In genomic region chr17:85486585-85487480, GRCm38 (mm10) we compare ENCODE assay signal across 8 mouse cellular contexts.
DNase-seq lines count a peak whose midpoint lies in the region; ATAC-seq and TF ChIP-seq lines count a peak whose summit lies in the region.

No protein-coding gene starts in this region.

- H3K4me3 ChIP-seq in kidney, postnatal 0 days (replicated peaks; ENCODE audit: low read depth, low read length): no peak overlapping the region
- H3K4me3 ChIP-seq in embryonic facial prominence, embryonic 10.5 days: peak overlapping the region; percentile 53
- peak overlapping the region; percentile 26 for H3K4me3 ChIP-seq in intestine, embryonic 16.5 days (ENCODE audit: low read length)
- H3K4me3 ChIP-seq in lung, postnatal 0 days (ENCODE audit: low read depth, low read length): no peak overlapping the region

- 2% methylated on average over 52 of the region's 52 CpGs for WGBS in kidney, postnatal 0 days
- WGBS in embryonic facial prominence, embryonic 10.5 days: 1% methylated on average over 52 of the region's 52 CpGs
- 5% methylated on average over 52 of the region's 52 CpGs for WGBS in intestine, embryonic 16.5 days
- 3% methylated on average over 52 of the region's 52 CpGs for WGBS in lung, postnatal 0 days

- no peak for TF ChIP-seq CTCF in kidney, postnatal 0 days (IDR thresholded peaks at IDR 0.05; ENCODE audit: low read depth)
- TF ChIP-seq CTCF in lung, postnatal 0 days (IDR thresholded peaks at IDR 0.05): no peak

- no peaks in the 10 kb centered on the region for H3K36me3 ChIP-seq in kidney, postnatal 0 days (ENCODE audit: insufficient read depth, low read length)
- H3K36me3 ChIP-seq in embryonic facial prominence, embryonic 10.5 days (replicated peaks): no peaks in the 10 kb centered on the region
- H3K36me3 ChIP-seq in intestine, embryonic 16.5 days (ENCODE audit: control insufficient read depth, insufficient read depth, low read length): no peaks in the 10 kb centered on the region
- H3K36me3 ChIP-seq in lung, postnatal 0 days (ENCODE audit: insufficient read depth, low read length): no peaks in the 10 kb centered on the region

- no peaks in the 10 kb centered on the region for H3K9me3 ChIP-seq in kidney, postnatal 0 days (replicated peaks; ENCODE audit: low read length)
- H3K9me3 ChIP-seq in embryonic facial prominence, embryonic 10.5 days: no peaks in the 10 kb centered on the region
- H3K9me3 ChIP-seq in intestine, embryonic 16.5 days (ENCODE audit: control insufficient read depth, low read length): no peaks in the 10 kb centered on the region
- no peaks in the 10 kb centered on the region for H3K9me3 ChIP-seq in lung, postnatal 0 days (ENCODE audit: low read length)

- 0 out of 2 replicates have a peak, but pooled peaks cover 6% of the 10 kb centered on the region for H3K4me1 ChIP-seq in kidney, postnatal 0 days (replicated peaks; ENCODE audit: insufficient read depth, low read length)
- peaks cover 37% of the 10 kb centered on the region for H3K4me1 ChIP-seq in embryonic facial prominence, embryonic 10.5 days
- H3K4me1 ChIP-seq in intestine, embryonic 16.5 days (ENCODE audit: control insufficient read depth, insufficient read depth, low read length): peaks cover 3% of the 10 kb centered on the region; the same call in 1 of the 2 replicates
- H3K4me1 ChIP-seq in lung, postnatal 0 days (ENCODE audit: insufficient read depth, low read depth, low read length): no peaks in the 10 kb centered on the region

- DNase-seq in kidney, postnatal 0 days (ENCODE audit: low spot score): no peak
- DNase-seq in kidney, postnatal 10 days: no peak
- peak; percentile 82 for DNase-seq in embryonic facial prominence, embryonic 10.5 days (ENCODE audit: low spot score)
- DNase-seq in retina, embryonic 14.5 days (ENCODE audit: low spot score): peak; percentile 90
- DNase-seq in spleen, adult 12 weeks (ENCODE audit: low spot score): no peak
- DNase-seq in spleen, adult 18-20 months: no peak
- no peak for DNase-seq in lung, postnatal 0 days (ENCODE audit: low spot score)

- peaks cover 84% of the 10 kb centered on the region for H3K27me3 ChIP-seq in kidney, postnatal 0 days (ENCODE audit: insufficient read depth, low read length)
- peaks cover 100% of the 10 kb centered on the region for H3K27me3 ChIP-seq in embryonic facial prominence, embryonic 10.5 days (replicated peaks; ENCODE audit: low read depth, poor library complexity, severe bottlenecking)
- peaks cover 61% of the 10 kb centered on the region for H3K27me3 ChIP-seq in intestine, embryonic 16.5 days (replicated peaks; ENCODE audit: control insufficient read depth, insufficient read depth, low read length)
- H3K27me3 ChIP-seq in lung, postnatal 0 days (replicated peaks; ENCODE audit: insufficient read depth, low read length): peaks cover 59% of the 10 kb centered on the region

- H3K4me2 ChIP-seq in kidney, postnatal 0 days (ENCODE audit: low read length): 0 out of 2 replicates have a peak overlapping the region, but pooled peaks have one; percentile 4
- peak overlapping the region; percentile 38 for H3K4me2 ChIP-seq in intestine, embryonic 16.5 days (ENCODE audit: low read depth, low read length)
- no peak overlapping the region for H3K4me2 ChIP-seq in lung, postnatal 0 days (replicated peaks; ENCODE audit: low read depth, low read length)

- TF ChIP-seq EP300 in lung, postnatal 0 days (IDR thresholded peaks at IDR 0.05): no peak

- H3K9ac ChIP-seq in kidney, postnatal 0 days (ENCODE audit: low read depth, low read length): no peak overlapping the region
- 0 out of 2 replicates have a peak overlapping the region, but pooled peaks have one; percentile 7 for H3K9ac ChIP-seq in intestine, embryonic 16.5 days (ENCODE audit: low read depth, low read length)
- no peak overlapping the region for H3K9ac ChIP-seq in lung, postnatal 0 days (replicated peaks; ENCODE audit: low read depth)

- ATAC-seq in kidney, postnatal 0 days (replicated peaks; ENCODE audit: low FRiP score, low read depth): no peak
- no peak for ATAC-seq in intestine, embryonic 16.5 days
- no peak for ATAC-seq in lung, postnatal 0 days

- no peak overlapping the region for H3K27ac ChIP-seq in kidney, postnatal 0 days
- H3K27ac ChIP-seq in embryonic facial prominence, embryonic 10.5 days (replicated peaks): peak overlapping the region; percentile 75
- no peak overlapping the region for H3K27ac ChIP-seq in intestine, embryonic 16.5 days (ENCODE audit: low read length)
- H3K27ac ChIP-seq in lung, postnatal 0 days (ENCODE audit: low read length): no peak overlapping the region

Comparison
In these comparisons a context has a peak if more than half of its experiments do, and no peak if none do; other contexts are left out.
1. DNase-seq: peak in embryonic facial prominence, embryonic 10.5 days (single experiment) and retina, embryonic 14.5 days (single experiment); none in kidney, postnatal 0 days (single experiment), kidney, postnatal 10 days (single experiment), spleen, adult 12 weeks (single experiment), spleen, adult 18-20 months (0 of 2) and lung, postnatal 0 days (single experiment).
2. H3K4me3 ChIP-seq: peak in embryonic facial prominence, embryonic 10.5 days (single experiment) and intestine, embryonic 16.5 days (single experiment); none in kidney, postnatal 0 days (single experiment) and lung, postnatal 0 days (single experiment).